15 mouse cellular contexts compared by ENCODE assay signal in the genomic region with DNA sequence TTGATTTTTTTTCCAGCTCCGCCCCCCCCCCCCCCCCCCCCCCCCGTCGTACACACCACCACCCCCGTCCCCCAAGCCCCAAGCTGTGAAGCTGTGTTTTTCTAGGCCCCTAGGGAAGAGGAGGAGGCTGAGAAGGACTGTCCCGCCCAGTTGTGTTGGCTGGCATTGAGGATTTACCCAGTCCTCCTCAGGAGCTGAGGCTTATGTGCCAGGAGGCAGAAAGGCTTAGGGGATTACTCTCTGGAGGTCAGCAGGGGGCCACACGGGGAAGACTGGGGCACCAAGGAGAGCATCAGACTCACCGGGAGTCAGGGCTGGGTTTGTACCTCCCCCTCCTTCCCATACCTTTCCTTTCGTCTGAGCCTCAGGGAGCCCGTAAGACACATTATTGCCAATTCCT. TPM values are rescaled to one million over a fixed set of nuclear protein-coding genes. Genes with fewer than 3 reads are reported as not detected.
DNase-seq lines count a peak whose midpoint lies in the region; ATAC-seq and TF ChIP-seq lines count a peak whose summit lies in the region.
"Had no signal": no experiment of that assay in that cellular context is flagged by ENCODE, and none has a peak within 500 bp of the region (broad histone marks: within the 10 kb centered on the region; RNA-seq: fewer than 3 reads in every experiment).

No protein-coding gene starts in this region.

- peaks cover 51% of the 10 kb centered on the region for H3K4me1 ChIP-seq in heart, embryonic 10.5 days
- H3K4me1 ChIP-seq in kidney, postnatal 0 days (replicated peaks; ENCODE audit: insufficient read depth, low read length) = no peaks in the 10 kb centered on the region; the same call in none of the 2 replicates

- peak overlapping the region; percentile 30; the same call in 1 of the 2 replicates for H3K27ac ChIP-seq in heart, embryonic 10.5 days
- peak overlapping the region; percentile 47; the same call in 1 of the 2 replicates for H3K27ac ChIP-seq in kidney, postnatal 0 days
- H3K27ac ChIP-seq: forebrain, embryonic 13.5 days; hindbrain, postnatal 0 days; neural tube, embryonic 13.5 days had no signal

- no peak overlapping the region for H3K4me2 ChIP-seq in kidney, postnatal 0 days (ENCODE audit: low read length)
- H3K4me2 ChIP-seq: forebrain, embryonic 13.5 days; liver, embryonic 11.5 days; neural tube, embryonic 13.5 days had no signal

- H3K9ac ChIP-seq in kidney, postnatal 0 days (ENCODE audit: low read depth, low read length) = no peak overlapping the region
- H3K9ac ChIP-seq: forebrain, embryonic 13.5 days; neural tube, embryonic 13.5 days had no signal

- POLR2A ChIA-PET in Patski (lab: Charles Lee) = no interaction called here

- peaks cover 80% of the 10 kb centered on the region for H3K27me3 ChIP-seq in heart, embryonic 10.5 days (ENCODE audit: insufficient read depth, poor library complexity, severe bottlenecking)
- H3K27me3 ChIP-seq in kidney, postnatal 0 days (ENCODE audit: insufficient read depth, low read length) = no peaks in the 10 kb centered on the region
- H3K27me3 ChIP-seq in Patski = no peaks in the 10 kb centered on the region
- H3K27me3 ChIP-seq: neural tube, embryonic 13.5 days had no signal

- intact Hi-C loops in heart, postnatal 10 days (cut with DNase I) = no loop called here

- no peak for DNase-seq in heart, embryonic 10.5 days (ENCODE audit: low spot score)
- DNase-seq in heart, postnatal 10 days = no peak
- no peak for DNase-seq in kidney, postnatal 0 days (ENCODE audit: low spot score)
- no peak for DNase-seq in kidney, adult 11 months
- peak; percentile 41 for DNase-seq in Patski (ENCODE audit: low read depth, low spot score)
- DNase-seq in fat pad, adult 2 months (ENCODE audit: extremely low read depth, low read depth, low spot score) = peak; percentile 64
- no peak for DNase-seq in cerebellum, postnatal 36 days
- no peak for DNase-seq in thymus, postnatal 10 days (ENCODE audit: low spot score in 2 of 2)
- DNase-seq: B cell, adult 2 months; right cerebral cortex, adult 18-20 months; spleen, adult 18-20 months had no signal

- CTCF ChIA-PET in Patski (lab: Charles Lee) = interaction anchor here (1.1 to 1.9 kb wide), 4 partner anchors 11 to 23 kb away, joined by 3 to 5 read pairs (median 4); no protein-coding TSS in a partner anchor

- no peak for ATAC-seq in kidney, postnatal 0 days (replicated peaks; ENCODE audit: low FRiP score, low read depth)
- no peak for ATAC-seq in Patski
- ATAC-seq: forebrain, embryonic 13.5 days; hindbrain, postnatal 0 days had no signal

- in situ Hi-C loops in Patski (cut with MboI; ENCODE audit: low pct_unique_long_range_greater_than_20kb) = no loop called here

- no peaks in the 10 kb centered on the region for H3K36me3 ChIP-seq in heart, embryonic 10.5 days
- H3K36me3 ChIP-seq in kidney, postnatal 0 days (ENCODE audit: insufficient read depth, low read length) = no peaks in the 10 kb centered on the region
- H3K36me3 ChIP-seq: neural tube, embryonic 13.5 days had no signal

- H3K4me3 ChIP-seq in heart, embryonic 10.5 days = no peak overlapping the region
- H3K4me3 ChIP-seq in kidney, postnatal 0 days (replicated peaks; ENCODE audit: low read depth, low read length) = no peak overlapping the region
- H3K4me3 ChIP-seq: forebrain, embryonic 13.5 days; neural tube, embryonic 13.5 days had no signal

- no peaks in the 10 kb centered on the region for H3K9me3 ChIP-seq in heart, embryonic 10.5 days
- no peaks in the 10 kb centered on the region for H3K9me3 ChIP-seq in kidney, postnatal 0 days (replicated peaks; ENCODE audit: low read length)
- H3K9me3 ChIP-seq: forebrain, embryonic 13.5 days; neural tube, embryonic 13.5 days had no signal

- WGBS in heart, embryonic 10.5 days = 31% methylated on average over 6 of the region's 9 CpGs
- WGBS in kidney, postnatal 0 days = 46% methylated on average over 6 of the region's 9 CpGs

- TF ChIP-seq CTCF in kidney, postnatal 0 days (IDR thresholded peaks at IDR 0.05; ENCODE audit: low read depth) = no peak
- TF ChIP-seq CTCF in Patski (IDR thresholded peaks at IDR 0.05) = no peak

RNA-seq across cellular contexts. Expression of a gene that starts 13.8 kb away (rescaled TPM):
- 19.1 and 23.3 TPM in 2 replicates for polyA plus RNA-seq in heart, embryonic 10.5 days (2016; fragmentation: Nextera tagmentation; extraction: Ambion mirVana)
- total RNA-seq in heart, postnatal 10 days (2021) = 10 to 100 TPM; 84.3 to 88.1 TPM
- polyA plus RNA-seq in kidney, postnatal 0 days (2015; fragmentation: Nextera tagmentation; extraction: Ambion mirVana) = 40.7 and 43.9 TPM in 2 replicates
- 195 TPM for polyA plus RNA-seq in Patski (2021)

RNA-seq across cellular contexts. Expression of a gene that starts 54.4 kb away (rescaled TPM):
- polyA plus RNA-seq in heart, embryonic 10.5 days (2016; fragmentation: Nextera tagmentation; extraction: Ambion mirVana) = 40.1 and 49.9 TPM in 2 replicates
- 10 to 100 TPM; 57.2 to 63.7 TPM for total RNA-seq in heart, postnatal 10 days (2021)
- polyA plus RNA-seq in kidney, postnatal 0 days (2015; fragmentation: Nextera tagmentation; extraction: Ambion mirVana) = 63.3 and 66.3 TPM in 2 replicates
- polyA plus RNA-seq in Patski (2021) = 17.3 TPM

Comparison
In these comparisons a context has a peak if more than half of its experiments do, and no peak if none do; other contexts are left out.
1. DNase-seq: peak in Patski (single experiment) and fat pad, adult 2 months (single experiment); none in heart, embryonic 10.5 days (single experiment), heart, postnatal 10 days (0 of 2), kidney, postnatal 0 days (single experiment), kidney, adult 11 months (single experiment), cerebellum, postnatal 36 days (0 of 2) and thymus, postnatal 10 days (0 of 2).